Mouse (Mus musculus) heart, postnatal 0 days (tissue): ENCODE data around the gene Ndufv3.

Source experiments
- CTCF ChIP-seq: IDR thresholded peaks from 2 replicates; pipeline ENCODE4 v1.5.1; 2016; ENCODE audit warnings: antibody characterized with exemption, control low read depth, low read depth
- EP300 ChIP-seq: IDR thresholded peaks from 2 replicates; pipeline ENCODE4 v1.6.1; 2016; ENCODE audit warnings: antibody characterized with exemption, low read depth

DNA sequence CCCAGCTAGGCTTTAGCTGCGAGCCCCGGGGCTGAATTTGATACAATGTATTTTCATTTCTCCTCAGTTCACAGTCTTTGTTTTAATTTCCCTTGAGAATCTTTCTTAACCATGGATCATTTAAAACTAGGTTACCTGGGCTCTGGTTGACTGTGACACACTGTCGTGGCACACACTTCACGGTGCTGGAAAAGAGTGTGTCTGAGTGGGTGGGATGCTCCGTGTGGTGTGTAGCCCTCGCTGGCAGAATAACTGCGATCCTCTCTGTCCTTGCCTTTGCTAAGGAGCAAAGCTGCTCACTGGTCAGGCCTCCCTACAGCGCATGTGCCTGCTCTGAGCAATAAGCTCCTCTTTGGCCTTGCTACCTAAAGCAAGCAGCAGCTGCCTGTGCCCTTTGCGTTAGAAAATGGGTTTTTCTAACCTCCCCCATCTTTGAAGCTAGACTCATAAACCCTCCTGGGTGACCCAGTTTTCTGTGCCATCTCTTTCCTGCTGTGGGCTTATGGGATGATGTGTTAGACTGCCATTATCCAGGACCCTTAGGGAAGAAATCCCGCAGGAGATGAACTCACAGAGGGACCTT, 33.2 kb upstream of the Ndufv3 start:
- TF ChIP-seq CTCF (no peak), EP300 (no peak)
